ENCODE assay signal across 22 mouse cellular contexts in the genomic region with DNA sequence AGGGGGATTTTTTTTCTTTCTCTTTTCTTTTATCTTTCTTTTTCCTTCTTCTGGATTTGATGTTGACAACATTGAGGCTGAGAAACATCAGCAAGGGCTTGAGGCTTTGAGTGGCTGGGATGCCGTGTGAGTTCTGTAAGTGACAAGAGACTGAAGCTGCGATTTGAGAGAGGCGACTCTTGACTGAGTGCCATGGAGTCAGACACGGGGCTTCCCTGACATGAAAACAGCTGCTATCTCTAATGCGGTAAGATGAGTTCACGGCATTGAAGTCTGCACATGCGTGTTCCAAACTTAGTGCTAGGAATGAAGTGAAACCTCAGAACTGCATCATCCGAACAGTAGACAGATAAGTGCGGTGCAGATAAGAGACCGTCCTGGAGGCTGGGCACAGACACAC. TPM values are rescaled to one million over a fixed set of nuclear protein-coding genes. Genes with fewer than 3 reads are reported as not detected.
A peak's percentile ranks its signal among the peaks of the same experiment; 100 is the strongest.
DNase-seq lines count a peak whose midpoint lies in the region; ATAC-seq and TF ChIP-seq lines count a peak whose summit lies in the region.
"Had no signal": no experiment of that assay in that cellular context is flagged by ENCODE, and none has a peak within 500 bp of the region (broad histone marks: within the 10 kb centered on the region; RNA-seq: fewer than 3 reads in every experiment).

No protein-coding gene starts in this region.

- WGBS in heart, embryonic 11.5 days (ENCODE audit: insufficient replicate concordance) = 40% methylated on average over 10 of the region's 10 CpGs
- WGBS in heart, embryonic 15.5 days = 33% methylated on average over 10 of the region's 10 CpGs
- WGBS in lung, embryonic 15.5 days = 46% methylated on average over 10 of the region's 10 CpGs

- H3K27me3 ChIP-seq in heart, embryonic 11.5 days (ENCODE audit: control insufficient read depth, insufficient read depth, low read length) = no peaks in the 10 kb centered on the region
- H3K27me3 ChIP-seq in heart, embryonic 15.5 days = no peaks in the 10 kb centered on the region
- no peaks in the 10 kb centered on the region for H3K27me3 ChIP-seq in lung, embryonic 15.5 days
- H3K27me3 ChIP-seq in myocyte (ENCODE audit: control insufficient read depth, insufficient read depth, insufficient read length) = no peaks in the 10 kb centered on the region
- H3K27me3 ChIP-seq: CH12.LX; embryonic facial prominence, embryonic 13.5 days; forebrain, embryonic 13.5 days; hindbrain, embryonic 13.5 days; Patski had no signal

- no peak for DNase-seq in heart, postnatal 14 days
- DNase-seq in heart, postnatal 4 days = no peak
- DNase-seq in lung, postnatal 14 days = no peak
- DNase-seq: adrenal gland, postnatal 14 days; cerebellum, adult 11-12 months; cerebellum, adult 9-10 months; cerebellum, postnatal 25 days; forebrain, postnatal 0 days; gastrocnemius, postnatal 14 days; kidney, adult 11 months had no signal

- peaks cover 100% of the 10 kb centered on the region for H3K79me2 ChIP-seq in myocyte (ENCODE audit: control insufficient read depth, insufficient read depth)

- H3K9me3 ChIP-seq in heart, embryonic 11.5 days (replicated peaks; ENCODE audit: control insufficient read depth, low read length) = no peaks in the 10 kb centered on the region
- H3K9me3 ChIP-seq in heart, embryonic 15.5 days (replicated peaks) = no peaks in the 10 kb centered on the region
- H3K9me3 ChIP-seq in lung, embryonic 15.5 days = no peaks in the 10 kb centered on the region
- H3K9me3 ChIP-seq: embryonic facial prominence, embryonic 13.5 days; forebrain, embryonic 13.5 days; hindbrain, embryonic 13.5 days had no signal

- no peak overlapping the region for H3K4me3 ChIP-seq in heart, embryonic 11.5 days (ENCODE audit: low read depth, low read length)
- H3K4me3 ChIP-seq in heart, embryonic 15.5 days = no peak overlapping the region
- H3K4me3 ChIP-seq in lung, embryonic 15.5 days = no peak overlapping the region
- H3K4me3 ChIP-seq in myocyte = no peak overlapping the region
- H3K4me3 ChIP-seq: embryonic facial prominence, embryonic 13.5 days; forebrain, embryonic 13.5 days; hindbrain, embryonic 13.5 days had no signal

- H3K36me3 ChIP-seq in heart, embryonic 11.5 days (ENCODE audit: control insufficient read depth, insufficient read depth, low read length) = no peaks in the 10 kb centered on the region
- no peaks in the 10 kb centered on the region for H3K36me3 ChIP-seq in heart, embryonic 15.5 days
- no peaks in the 10 kb centered on the region for H3K36me3 ChIP-seq in lung, embryonic 15.5 days
- H3K36me3 ChIP-seq in myocyte (ENCODE audit: control insufficient read depth, insufficient read depth) = peaks cover 4% of the 10 kb centered on the region
- H3K36me3 ChIP-seq: embryonic facial prominence, embryonic 13.5 days; hindbrain, embryonic 13.5 days had no signal

- no peak overlapping the region for H3ac ChIP-seq in myocyte (ENCODE audit: control insufficient read depth, insufficient read length)

- H3K4me1 ChIP-seq in heart, embryonic 11.5 days (ENCODE audit: control insufficient read depth, insufficient read depth, low read length) = peaks cover 42% of the 10 kb centered on the region
- peaks cover 55% of the 10 kb centered on the region for H3K4me1 ChIP-seq in heart, embryonic 15.5 days (replicated peaks)
- H3K4me1 ChIP-seq in lung, embryonic 15.5 days = peaks cover 20% of the 10 kb centered on the region
- H3K4me1 ChIP-seq: forebrain, embryonic 13.5 days; hindbrain, embryonic 13.5 days had no signal

- no peak for ATAC-seq in heart, embryonic 11.5 days (replicated peaks; ENCODE audit: insufficient number of reproducible peaks, low FRiP score, low TSS enrichment)
- ATAC-seq in heart, embryonic 15.5 days (replicated peaks; ENCODE audit: insufficient number of reproducible peaks, insufficient read depth, low FRiP score, low read depth) = no peak
- ATAC-seq in lung, embryonic 15.5 days (ENCODE audit: borderline replicate concordance, extremely low read depth, low FRiP score, low TSS enrichment) = no peak
- ATAC-seq: activated CD4-positive, CD25-positive, alpha-beta regulatory T cell, adult 4 months; forebrain, embryonic 13.5 days; forebrain, postnatal 0 days; hindbrain, postnatal 0 days; Patski had no signal

- H3K4me2 ChIP-seq in heart, embryonic 11.5 days = peak overlapping the region; percentile 29
- peak overlapping the region; percentile 29 for H3K4me2 ChIP-seq in heart, embryonic 15.5 days
- H3K4me2 ChIP-seq in lung, embryonic 15.5 days = no peak overlapping the region
- H3K4me2 ChIP-seq in myocyte (ENCODE audit: low read depth) = no peak overlapping the region
- H3K4me2 ChIP-seq: embryonic facial prominence, embryonic 13.5 days; forebrain, embryonic 13.5 days; hindbrain, embryonic 13.5 days had no signal

- peak overlapping the region; percentile 0 for H3K27ac ChIP-seq in heart, embryonic 11.5 days (ENCODE audit: low read depth, low read length)
- H3K27ac ChIP-seq in heart, embryonic 15.5 days = peak overlapping the region; percentile 51
- H3K27ac ChIP-seq in lung, embryonic 15.5 days = peak overlapping the region; percentile 24; the same call in 1 of the 2 replicates
- H3K27ac ChIP-seq: embryonic facial prominence, embryonic 13.5 days; forebrain, embryonic 13.5 days; hindbrain, embryonic 13.5 days; hindbrain, postnatal 0 days had no signal

- H3K9ac ChIP-seq in heart, embryonic 11.5 days (ENCODE audit: low read depth, low read length) = no peak overlapping the region
- H3K9ac ChIP-seq in heart, embryonic 15.5 days = no peak overlapping the region
- H3K9ac ChIP-seq in lung, embryonic 15.5 days = no peak overlapping the region
- H3K9ac ChIP-seq: embryonic facial prominence, embryonic 13.5 days; forebrain, embryonic 13.5 days; forebrain, postnatal 0 days; hindbrain, embryonic 13.5 days had no signal

- TF ChIP-seq POLR2A in myocyte (IDR thresholded peaks at IDR 0.05; ENCODE audit: insufficient read length, low read depth) = no peak

- intact Hi-C loops in heart, postnatal 14 days (cut with DNase I) = no loop called here

TF ChIP-seq in myocyte, 11 proteins besides CTCF, POLR2A, EP300 and RAD21:
- no peak for TF ChIP-seq SRF (IDR thresholded peaks at IDR 0.05; ENCODE audit: control insufficient read depth, insufficient read length, low read depth)
- TF ChIP-seq USF1 (IDR thresholded peaks at IDR 0.05; ENCODE audit: low read depth) = no peak
- no peak for TF ChIP-seq E2F4 (IDR thresholded peaks at IDR 0.05; ENCODE audit: insufficient read depth)
- TF ChIP-seq TCF3 (IDR thresholded peaks at IDR 0.05; ENCODE audit: insufficient read length, low read depth) = no peak
- TF ChIP-seq MYOD1 (IDR thresholded peaks at IDR 0.05; ENCODE audit: control insufficient read depth in 1 of 3, insufficient read length in 2 of 3, low read depth in 2 of 3) = peak in 1 of 3 experiments; percentile 25
- TF ChIP-seq CEBPB (IDR thresholded peaks at IDR 0.05; ENCODE audit: insufficient read depth, poor library complexity, severe bottlenecking) = no peak
- peak in 2 of 3 experiments; percentile 23 to 25 for TF ChIP-seq MYOG (IDR thresholded peaks at IDR 0.05; ENCODE audit: control insufficient read depth in 1 of 3, insufficient read depth in 1 of 3, insufficient read length in 2 of 3, low read depth in 2 of 3)

RNA-seq across cellular contexts. Expression of a gene that starts 11.7 kb away (rescaled TPM):
- 46.0 and 64.7 TPM in 2 replicates for polyA plus RNA-seq in heart, embryonic 11.5 days (2014; fragmentation: Nextera tagmentation; extraction: Ambion mirVana)
- 10 to 100 TPM; 40.0 to 46.5 TPM for total RNA-seq in heart, postnatal 14 days (2021)
- polyA plus RNA-seq in heart, embryonic 15.5 days (2015; fragmentation: Nextera tagmentation; extraction: Ambion mirVana) = 57.1 and 57.8 TPM in 2 replicates
- total RNA-seq in heart, postnatal 4 days (2021) = 10 to 100 TPM; 73.5 to 80.4 TPM
- 43.3 and 47.7 TPM in 2 replicates for polyA plus RNA-seq in lung, embryonic 15.5 days (2015; fragmentation: Nextera tagmentation; extraction: Ambion mirVana)
- 6.5 TPM for polyA plus RNA-seq in myocyte (2012; fragmentation: generic; extraction: Trizol)
- total RNA-seq: hematopoietic stem cell, adult 5-6 weeks had no signal

Comparison
In these comparisons a context has a peak if more than half of its experiments do, and no peak if none do; other contexts are left out.
1. H3K27ac ChIP-seq: peak in every context shown above with its lines; median percentile 51 in heart, embryonic 15.5 days; 24 in lung, embryonic 15.5 days; 0 in heart, embryonic 11.5 days.
2. H3K4me2 ChIP-seq: peak in heart, embryonic 11.5 days (single experiment) and heart, embryonic 15.5 days (single experiment); none in lung, embryonic 15.5 days (single experiment) and myocyte (single experiment).